Mouse (Mus musculus) embryonic facial prominence, embryonic 12.5 days (tissue): Measurements from ENCODE around the gene Gm21882. TPM values are rescaled to one million over a fixed set of nuclear protein-coding genes. Genes with fewer than 3 reads are reported as not detected.
"Not testable (repeated sequence)": the region's sequence is repeated elsewhere in the genome, so short reads cannot be mapped to it uniquely, and the experiment has no call there.

ENCODE experiments used
- ATAC-seq: fragments of 200-750 bp; cut with Nextera tagmentation; 2 replicates; pipeline ENCODE4 v1.8.0; 2017; ENCODE audit not compliant: insufficient number of reproducible peaks, insufficient read depth, low FRiP score, low TSS enrichment
- H3K27ac ChIP-seq: fragments of 300-500 bp; sonication (generic); 2 replicates; pipeline ENCODE4 v1.5.1; 2016; ENCODE audit warnings: mild to moderate bottlenecking
- H3K27me3 ChIP-seq: fragments of 300-500 bp; sonication (generic); 2 replicates; pipeline ENCODE4 v1.6.1; 2016; ENCODE audit warnings: mild to moderate bottlenecking, moderate library complexity
- H3K36me3 ChIP-seq: fragments of 300-500 bp; sonication (generic); 2 replicates; pipeline ENCODE4 v1.6.1; 2016; ENCODE audit warnings: mild to moderate bottlenecking
- H3K4me1 ChIP-seq: fragments of 300-500 bp; sonication (generic); 2 replicates; pipeline ENCODE4 v1.6.1; 2016
- H3K4me2 ChIP-seq: fragments of 300-500 bp; sonication (generic); replicated peaks from 2 replicates; pipeline ENCODE4 v1.6.1; 2016; ENCODE audit warnings: mild to moderate bottlenecking, moderate library complexity
- H3K4me3 ChIP-seq: fragments of 300-500 bp; sonication (generic); 2 replicates; pipeline ENCODE4 v1.5.1; 2016; ENCODE audit warnings: mild to moderate bottlenecking
- H3K9ac ChIP-seq: fragments of 300-500 bp; sonication (generic); 2 replicates; pipeline ENCODE4 v1.6.1; 2016; ENCODE audit warnings: mild to moderate bottlenecking, moderate library complexity
- H3K9me3 ChIP-seq: fragments of 300-500 bp; sonication (generic); 2 replicates; pipeline ENCODE4 v1.6.1; 2016; ENCODE audit warnings: mild to moderate bottlenecking, moderate library complexity
- WGBS: fragments of 180-500 bp; shearing (Covaris S2); methylation state at CpG from one replicate; pipeline ENCODE4 v1.1.7; 2016; 5-methylcytosine and 5-hydroxymethylcytosine counted together
- polyA plus RNA-seq: library from polyadenylated mRNA; unstranded; fragments of >200 nt; fragmentation: Nextera tagmentation; extraction: Ambion mirVana; gene quantifications from 2 replicates; pipeline ENCODE4 v1.2.1, GENCODE M21; 2016

Gene Gm21882
- not detected in 2 replicates for polyA plus RNA-seq

GRCm38 (mm10) chrY:40381423-40381822, at the start of gene Gm21882:
Gene Gm21882 (minus strand): TSS chrY:40381523.
- not testable (repeated sequence) for ATAC-seq, H3K27ac ChIP-seq, H3K9me3 ChIP-seq, H3K4me1 ChIP-seq, H3K4me3 ChIP-seq, H3K9ac ChIP-seq, H3K27me3 ChIP-seq, H3K36me3 ChIP-seq, H3K4me2 ChIP-seq
- WGBS: 29% methylated on average over 1 of the region's 1 CpGs

Other genes with a start within 250 kb of the Gm21882 start
- not detected in 2 replicates for gene Gm21865, start 64.6 kb downstream of the Gm21882 start, polyA plus RNA-seq